Mouse (Mus musculus): ENCODE measurements at regions not wholly inside any gene's neighbourhood (a gene's known extent, or its start where the extent isn't known, plus 50 kb on each side); places are given as distances from the start of the nearest gene placed in this dataset.

DNA sequence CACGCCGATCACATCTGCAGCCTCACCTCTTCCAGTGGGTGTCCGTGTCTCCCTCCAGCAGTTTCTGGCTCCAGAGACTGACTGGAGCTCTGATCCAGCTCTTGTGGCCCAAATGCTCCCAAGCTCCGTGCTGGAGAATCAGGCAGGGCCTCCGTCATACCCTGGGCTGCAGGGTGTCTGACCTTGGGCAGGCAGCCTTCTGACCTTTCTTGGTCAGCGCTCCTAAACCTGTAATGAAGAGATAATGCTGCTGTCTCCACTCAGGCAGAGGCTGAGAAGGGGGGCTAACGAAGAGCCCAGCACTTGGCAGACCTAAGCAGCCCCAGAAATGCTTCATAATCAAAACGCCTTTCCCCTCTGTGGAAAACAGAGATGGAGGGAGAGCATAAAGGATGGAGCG, 89.9 kb upstream of the Mef2a start:
- H3K36me3 ChIP-seq (ENCODE audit: control insufficient read depth, insufficient read depth, low read length): no peaks in the 10 kb centered on the region
- no peaks in the 10 kb centered on the region for H3K9me3 ChIP-seq (ENCODE audit: control insufficient read depth, low read length)
- H3K4me3 ChIP-seq (ENCODE audit: low read length): no peak overlapping the region
- no peaks in the 10 kb centered on the region for H3K27me3 ChIP-seq (ENCODE audit: control insufficient read depth, insufficient read depth, low read length)
- no peak overlapping the region for H3K27ac ChIP-seq (ENCODE audit: low read depth, low read length)
- H3K4me1 ChIP-seq (ENCODE audit: control insufficient read depth, insufficient read depth, low read length): peaks cover 6% of the 10 kb centered on the region; the same call in 1 of the 2 replicates
- WGBS: 51% methylated on average over 9 of the region's 9 CpGs
- H3K4me2 ChIP-seq (replicated peaks; ENCODE audit: low read depth, low read length): no peak overlapping the region
- no peak for ATAC-seq (ENCODE audit: low FRiP score, low TSS enrichment)
- H3K9ac ChIP-seq (ENCODE audit: low read depth, low read length): no peak overlapping the region

DNA sequence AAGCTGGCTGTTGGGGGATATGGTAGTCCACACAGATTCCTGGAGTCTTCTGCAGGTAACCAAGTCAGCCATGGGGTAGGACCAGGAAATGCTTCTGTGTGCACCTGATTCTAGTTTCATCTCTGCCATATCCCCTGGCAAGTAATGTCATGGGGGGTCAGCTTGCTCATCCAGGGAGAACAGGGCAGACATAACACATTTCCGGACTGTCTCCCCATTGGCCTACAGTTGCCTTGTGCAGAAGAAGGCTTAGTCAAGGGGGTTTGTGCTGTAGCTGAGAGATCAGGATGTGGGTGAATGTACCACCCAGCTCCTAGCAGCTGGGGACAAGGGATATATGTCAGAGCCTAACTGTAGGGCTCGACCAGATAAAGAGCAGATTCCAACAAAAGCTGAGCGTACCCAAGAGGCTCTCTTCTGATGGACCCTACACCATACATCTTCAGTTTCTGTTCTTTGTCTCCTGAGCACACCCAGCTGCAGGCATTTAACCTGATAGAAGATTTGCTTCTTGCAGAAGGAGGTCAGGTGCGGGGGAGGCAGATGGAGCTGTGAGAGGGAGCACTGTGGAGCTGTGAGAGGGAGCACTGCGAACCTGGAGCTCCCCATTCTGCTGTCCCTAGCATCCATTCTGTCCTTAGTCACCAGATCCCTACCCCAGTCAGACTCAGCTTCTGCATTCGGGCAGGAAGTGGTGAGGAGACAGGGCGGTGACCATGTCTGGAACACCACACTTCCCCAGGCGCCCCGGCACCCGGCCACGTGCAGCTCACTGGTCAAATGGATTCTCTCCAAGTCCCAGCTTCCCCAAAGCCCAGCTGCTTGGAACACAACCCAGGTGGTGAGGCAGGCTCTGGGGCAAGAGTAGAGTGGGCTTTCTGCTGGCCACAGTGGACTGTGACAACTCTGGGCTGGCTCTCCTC, 88.9 kb upstream of the Mef2a start:
- Histone ChIP-seq H3K36me3 (ENCODE audit: control insufficient read depth, insufficient read depth, low read length) (no peaks in the 10 kb centered on the region), H3K27ac (ENCODE audit: low read depth, low read length) (no peak overlapping the region), H3K4me3 (ENCODE audit: low read length) (no peak overlapping the region), H3K9ac (ENCODE audit: low read depth, low read length) (no peak overlapping the region), H3K4me2 (replicated peaks; ENCODE audit: low read depth, low read length) (no peak overlapping the region), H3K9me3 (ENCODE audit: control insufficient read depth, low read length) (no peaks in the 10 kb centered on the region), H3K27me3 (ENCODE audit: control insufficient read depth, insufficient read depth, low read length) (no peaks in the 10 kb centered on the region), H3K4me1 (ENCODE audit: control insufficient read depth, insufficient read depth, low read length) (peaks cover 6% of the 10 kb centered on the region; the same call in 1 of the 2 replicates)
- ATAC-seq (ENCODE audit: low FRiP score, low TSS enrichment): no peak
- WGBS: 72% methylated on average over 11 of the region's 11 CpGs

DNA sequence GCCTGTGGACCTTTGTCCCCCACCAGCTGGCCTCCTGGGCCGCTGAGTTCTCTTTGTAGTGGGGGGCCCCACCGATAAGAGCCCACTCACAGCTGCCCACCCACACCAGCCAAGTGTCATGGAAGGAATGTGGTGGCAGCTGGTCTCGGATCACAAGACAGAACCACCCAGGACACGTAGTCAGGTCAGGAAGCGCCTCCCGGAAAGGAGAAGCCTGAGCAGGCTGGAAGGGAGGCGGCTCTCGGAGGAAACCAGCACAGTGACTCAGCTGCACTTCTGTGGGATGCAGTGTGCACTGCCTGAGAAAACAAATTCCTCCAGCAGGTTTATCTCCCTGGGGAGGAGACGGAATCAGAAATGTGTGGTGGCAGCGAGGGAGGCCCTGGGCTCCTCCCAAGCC, 87.2 kb upstream of the Mef2a start:
- Histone ChIP-seq H3K9ac (ENCODE audit: low read depth, low read length) (no peak overlapping the region), H3K36me3 (ENCODE audit: control insufficient read depth, insufficient read depth, low read length) (no peaks in the 10 kb centered on the region), H3K4me3 (ENCODE audit: low read length) (no peak overlapping the region), H3K27me3 (ENCODE audit: control insufficient read depth, insufficient read depth, low read length) (no peaks in the 10 kb centered on the region), H3K4me2 (replicated peaks; ENCODE audit: low read depth, low read length) (no peak overlapping the region), H3K4me1 (ENCODE audit: control insufficient read depth, insufficient read depth, low read length) (peaks cover 6% of the 10 kb centered on the region; the same call in 1 of the 2 replicates), H3K9me3 (ENCODE audit: control insufficient read depth, low read length) (no peaks in the 10 kb centered on the region), H3K27ac (ENCODE audit: low read depth, low read length) (no peak overlapping the region)
- no peak for ATAC-seq (ENCODE audit: low FRiP score, low TSS enrichment)
- WGBS: 49% methylated on average over 10 of the region's 10 CpGs

DNA sequence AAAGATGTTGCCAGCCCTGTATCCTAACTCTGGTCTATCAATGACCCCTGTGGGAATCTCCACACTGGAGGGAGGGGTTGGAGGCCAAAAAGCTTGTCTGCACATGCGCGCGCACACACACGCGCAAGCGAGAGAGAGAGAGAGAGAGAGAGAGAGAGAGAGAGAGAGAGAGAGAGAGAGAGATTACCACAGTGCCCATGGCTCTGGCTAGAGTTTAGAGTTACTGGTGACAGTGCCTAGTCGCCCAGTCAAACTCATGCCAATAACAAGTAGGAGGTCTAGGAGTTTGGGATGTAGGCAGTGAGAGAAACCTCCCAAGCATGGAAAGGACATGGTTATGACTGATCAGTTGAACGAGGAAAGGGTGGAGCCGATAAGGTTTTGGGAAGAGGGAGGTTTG, 86.6 kb upstream of the Mef2a start:
- Histone ChIP-seq H3K36me3 (ENCODE audit: control insufficient read depth, insufficient read depth, low read length) (no peaks in the 10 kb centered on the region), H3K4me2 (replicated peaks; ENCODE audit: low read depth, low read length) (no peak overlapping the region), H3K27me3 (ENCODE audit: control insufficient read depth, insufficient read depth, low read length) (no peaks in the 10 kb centered on the region), H3K27ac (ENCODE audit: low read depth, low read length) (no peak overlapping the region), H3K9me3 (ENCODE audit: control insufficient read depth, low read length) (no peaks in the 10 kb centered on the region), H3K4me1 (ENCODE audit: control insufficient read depth, insufficient read depth, low read length) (peaks cover 6% of the 10 kb centered on the region; the same call in 1 of the 2 replicates), H3K4me3 (ENCODE audit: low read length) (no peak overlapping the region), H3K9ac (ENCODE audit: low read depth, low read length) (no peak overlapping the region)
- ATAC-seq (ENCODE audit: low FRiP score, low TSS enrichment): no peak
- WGBS: 95% methylated on average over 9 of the region's 9 CpGs

DNA sequence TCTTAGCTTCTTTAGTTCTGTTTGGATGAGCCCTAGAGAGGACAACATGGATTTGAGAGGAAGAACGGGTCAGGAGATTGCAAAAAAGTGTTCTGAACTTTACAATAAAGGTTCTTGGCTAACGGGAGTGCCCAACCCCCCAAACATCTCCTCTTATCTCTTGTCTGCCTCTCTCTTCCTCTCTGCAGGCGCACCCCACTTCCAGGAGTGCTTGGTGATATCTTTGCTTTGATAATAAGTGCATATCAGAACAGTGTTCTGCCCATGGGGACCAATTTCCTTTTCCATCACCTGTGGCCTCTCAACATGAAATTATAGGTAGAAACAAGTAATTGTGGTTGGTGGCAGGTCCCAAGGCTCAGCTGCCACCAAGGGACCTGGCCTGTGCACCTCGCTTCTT, 86.0 kb upstream of the Mef2a start:
- no peak overlapping the region for H3K27ac ChIP-seq (ENCODE audit: low read depth, low read length)
- WGBS: 72% methylated on average over 4 of the region's 4 CpGs
- H3K36me3 ChIP-seq (ENCODE audit: control insufficient read depth, insufficient read depth, low read length): no peaks in the 10 kb centered on the region
- no peaks in the 10 kb centered on the region for H3K9me3 ChIP-seq (ENCODE audit: control insufficient read depth, low read length)
- no peak overlapping the region for H3K4me3 ChIP-seq (ENCODE audit: low read length)
- peaks cover 6% of the 10 kb centered on the region; the same call in 1 of the 2 replicates for H3K4me1 ChIP-seq (ENCODE audit: control insufficient read depth, insufficient read depth, low read length)
- no peak for ATAC-seq (ENCODE audit: low FRiP score, low TSS enrichment)
- no peak overlapping the region for H3K4me2 ChIP-seq (replicated peaks; ENCODE audit: low read depth, low read length)
- H3K9ac ChIP-seq (ENCODE audit: low read depth, low read length): no peak overlapping the region
- no peaks in the 10 kb centered on the region for H3K27me3 ChIP-seq (ENCODE audit: control insufficient read depth, insufficient read depth, low read length)

DNA sequence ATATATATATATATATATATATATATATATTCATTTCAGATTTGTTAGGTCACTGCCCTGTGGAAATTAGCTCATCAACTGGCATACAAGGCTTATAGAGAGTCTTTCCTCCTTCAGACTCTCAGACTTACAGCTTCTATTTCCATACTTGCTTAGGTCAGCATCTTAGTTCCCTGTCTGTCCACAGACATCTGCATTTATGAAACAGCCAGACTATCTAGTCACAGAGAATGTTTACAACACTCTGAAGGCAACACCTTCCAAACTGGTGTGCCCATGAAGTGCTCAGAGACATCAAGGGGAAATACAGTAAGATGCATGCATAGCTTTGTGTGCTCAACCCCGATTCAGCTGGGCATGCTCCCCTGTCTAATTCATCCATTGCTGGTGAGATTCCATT, 85.2 kb upstream of the Mef2a start:
- H3K4me2 ChIP-seq (replicated peaks; ENCODE audit: low read depth, low read length): no peak overlapping the region
- no peaks in the 10 kb centered on the region for H3K36me3 ChIP-seq (ENCODE audit: control insufficient read depth, insufficient read depth, low read length)
- H3K4me3 ChIP-seq (ENCODE audit: low read length): no peak overlapping the region
- 83% methylated on average over 1 of the region's 1 CpGs for WGBS
- H3K27ac ChIP-seq (ENCODE audit: low read depth, low read length): no peak overlapping the region
- no peak overlapping the region for H3K9ac ChIP-seq (ENCODE audit: low read depth, low read length)
- peaks cover 6% of the 10 kb centered on the region; the same call in 1 of the 2 replicates for H3K4me1 ChIP-seq (ENCODE audit: control insufficient read depth, insufficient read depth, low read length)
- no peaks in the 10 kb centered on the region for H3K27me3 ChIP-seq (ENCODE audit: control insufficient read depth, insufficient read depth, low read length)
- 0 out of 2 replicates have a peak, but pooled peaks cover 2% of the 10 kb centered on the region for H3K9me3 ChIP-seq (ENCODE audit: control insufficient read depth, low read length)
- no peak for ATAC-seq (ENCODE audit: low FRiP score, low TSS enrichment)

DNA sequence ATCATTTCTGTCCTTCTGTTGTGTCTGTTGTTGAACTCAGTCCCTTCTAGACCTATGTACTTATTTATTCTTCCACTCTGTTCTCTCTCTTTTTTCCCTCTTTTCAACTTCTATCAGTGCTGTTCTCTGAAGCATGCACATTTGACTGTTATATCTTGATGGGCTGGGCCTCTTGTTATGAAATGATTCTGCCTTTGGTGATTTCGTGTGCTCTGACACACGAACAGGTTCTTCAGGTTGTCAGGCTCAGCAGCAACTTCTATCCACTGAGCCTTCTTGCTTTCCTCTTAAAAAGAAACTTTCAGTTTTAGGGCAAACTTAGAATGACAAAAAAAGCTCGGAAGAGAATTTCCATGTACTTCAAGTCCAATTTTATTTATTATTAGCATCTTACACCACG, 83.4 kb upstream of the Mef2a start:
- Histone ChIP-seq H3K27ac (ENCODE audit: low read depth, low read length) (no peak overlapping the region), H3K4me2 (replicated peaks; ENCODE audit: low read depth, low read length) (no peak overlapping the region), H3K9me3 (ENCODE audit: control insufficient read depth, low read length) (0 out of 2 replicates have a peak, but pooled peaks cover 3% of the 10 kb centered on the region), H3K9ac (ENCODE audit: low read depth, low read length) (no peak overlapping the region), H3K27me3 (ENCODE audit: control insufficient read depth, insufficient read depth, low read length) (no peaks in the 10 kb centered on the region), H3K36me3 (ENCODE audit: control insufficient read depth, insufficient read depth, low read length) (no peaks in the 10 kb centered on the region), H3K4me1 (ENCODE audit: control insufficient read depth, insufficient read depth, low read length) (no peaks in the 10 kb centered on the region), H3K4me3 (ENCODE audit: low read length) (no peak overlapping the region)
- 82% methylated on average over 4 of the region's 4 CpGs for WGBS
- no peak for ATAC-seq (ENCODE audit: low FRiP score, low TSS enrichment)

DNA sequence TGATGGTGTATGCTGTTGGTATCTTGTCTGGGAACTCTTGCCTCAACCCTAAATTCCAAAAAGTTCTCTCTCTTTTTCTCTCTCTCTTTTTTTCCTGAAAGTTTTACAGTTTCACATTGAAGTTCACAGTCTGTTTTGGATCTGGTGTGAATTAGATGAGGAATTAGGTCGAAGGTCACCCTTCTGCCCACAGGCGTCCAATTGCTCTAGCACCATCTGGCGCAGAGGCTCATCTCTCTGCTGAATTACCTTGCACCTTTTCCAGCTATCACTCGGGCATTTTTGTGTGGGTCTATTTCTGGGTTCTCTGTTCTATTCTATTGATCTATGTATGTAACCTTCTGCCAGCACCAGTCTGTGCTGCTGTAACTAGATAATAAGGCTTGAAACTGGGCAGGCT, 81.8 kb upstream of the Mef2a start:
- no peaks in the 10 kb centered on the region for H3K27me3 ChIP-seq (ENCODE audit: control insufficient read depth, insufficient read depth, low read length)
- WGBS: 44% methylated on average over 4 of the region's 4 CpGs
- 0 out of 2 replicates have a peak, but pooled peaks cover 3% of the 10 kb centered on the region for H3K9me3 ChIP-seq (ENCODE audit: control insufficient read depth, low read length)
- H3K4me2 ChIP-seq (replicated peaks; ENCODE audit: low read depth, low read length): no peak overlapping the region
- no peak overlapping the region for H3K9ac ChIP-seq (ENCODE audit: low read depth, low read length)
- no peaks in the 10 kb centered on the region for H3K4me1 ChIP-seq (ENCODE audit: control insufficient read depth, insufficient read depth, low read length)
- no peaks in the 10 kb centered on the region for H3K36me3 ChIP-seq (ENCODE audit: control insufficient read depth, insufficient read depth, low read length)
- H3K4me3 ChIP-seq (ENCODE audit: low read length): no peak overlapping the region
- no peak overlapping the region for H3K27ac ChIP-seq (ENCODE audit: low read depth, low read length)
- ATAC-seq (ENCODE audit: low FRiP score, low TSS enrichment): no peak

DNA sequence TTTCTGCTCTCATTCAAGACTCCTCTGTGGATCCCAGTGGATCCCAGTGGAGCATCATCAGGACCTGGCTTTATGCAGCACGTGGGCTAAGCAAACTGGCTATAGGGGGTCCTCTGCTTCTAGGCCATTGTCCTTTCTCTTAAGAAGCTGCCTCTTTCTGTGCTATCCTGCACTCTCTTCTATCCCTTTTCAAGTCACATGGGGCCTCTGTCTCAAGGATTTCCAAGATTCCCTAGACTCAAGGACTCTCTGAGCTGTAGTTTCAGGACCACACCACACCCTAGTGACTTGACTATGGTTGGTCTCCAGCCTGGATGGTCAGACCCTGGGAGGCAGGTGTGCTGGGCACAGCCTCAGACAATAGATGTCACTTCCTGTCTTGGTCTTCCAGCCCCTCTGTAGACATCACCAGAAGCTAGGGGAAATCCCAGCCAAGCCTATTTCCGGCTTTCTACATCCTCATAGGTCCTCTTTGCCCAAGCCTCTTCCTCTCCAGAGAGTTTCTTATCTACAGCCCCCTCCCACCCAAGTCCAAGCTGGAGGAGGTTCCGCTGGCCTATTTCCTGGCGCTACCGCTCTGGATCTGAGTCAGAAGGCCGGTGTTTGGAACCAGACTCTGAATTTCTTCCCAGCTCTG, 78.6 kb upstream of the Mef2a start:
- no peak overlapping the region for H3K9ac ChIP-seq (ENCODE audit: low read depth, low read length)
- WGBS: 84% methylated on average over 6 of the region's 6 CpGs
- H3K4me3 ChIP-seq (ENCODE audit: low read length): no peak overlapping the region
- no peak overlapping the region for H3K27ac ChIP-seq (ENCODE audit: low read depth, low read length)
- H3K4me1 ChIP-seq (ENCODE audit: control insufficient read depth, insufficient read depth, low read length): no peaks in the 10 kb centered on the region
- no peaks in the 10 kb centered on the region for H3K27me3 ChIP-seq (ENCODE audit: control insufficient read depth, insufficient read depth, low read length)
- H3K4me2 ChIP-seq (replicated peaks; ENCODE audit: low read depth, low read length): no peak overlapping the region
- ATAC-seq (ENCODE audit: low FRiP score, low TSS enrichment): no peak
- H3K36me3 ChIP-seq (ENCODE audit: control insufficient read depth, insufficient read depth, low read length): no peaks in the 10 kb centered on the region
- H3K9me3 ChIP-seq (ENCODE audit: control insufficient read depth, low read length): 0 out of 2 replicates have a peak, but pooled peaks cover 3% of the 10 kb centered on the region
